Mouse (Mus musculus): ENCODE data around the gene Pde10a. TPM values are rescaled to one million over a fixed set of nuclear protein-coding genes. Genes with fewer than 3 reads are reported as not detected.

Gene Pde10a
- polyA plus RNA-seq, 1 experiment from 2014 or later, result 1.4 TPM

GRCm38 (mm10) chr17:8888105-8888504, 362.9 kb downstream of the Pde10a start:
- ATAC-seq (ENCODE audit: insufficient number of reproducible peaks, insufficient read depth, low FRiP score, low read depth), result no peak
- no peak overlapping the region for H3K27ac ChIP-seq (ENCODE audit: low read length)
- WGBS, result 68% methylated on average over 9 of the region's 9 CpGs

GRCm38 (mm10) chr17:8888639-8889038, 363.5 kb downstream of the Pde10a start:
- H3K27me3 ChIP-seq (ENCODE audit: control insufficient read depth, insufficient read depth, low read length), result no peaks in the 10 kb centered on the region
- peaks cover 6% of the 10 kb centered on the region for H3K4me1 ChIP-seq (ENCODE audit: control insufficient read depth, insufficient read depth, low read length)
- no peak overlapping the region for H3K9ac ChIP-seq (replicated peaks; ENCODE audit: low read depth, low read length)
- H3K9me3 ChIP-seq (ENCODE audit: control insufficient read depth, low read depth, low read length), result no peaks in the 10 kb centered on the region
- no peak overlapping the region for H3K4me2 ChIP-seq (replicated peaks; ENCODE audit: low read depth, low read length)
- no peaks in the 10 kb centered on the region for H3K36me3 ChIP-seq (ENCODE audit: control insufficient read depth, insufficient read depth, low read length)
- H3K27ac ChIP-seq (ENCODE audit: low read length), result no peak overlapping the region
- 87% methylated on average over 5 of the region's 5 CpGs for WGBS
- no peak for ATAC-seq (ENCODE audit: insufficient number of reproducible peaks, insufficient read depth, low FRiP score, low read depth)
- no peak overlapping the region for H3K4me3 ChIP-seq (ENCODE audit: low read depth, low read length)

More at GRCm38 (mm10) chr17:8888105-8888504, 362.9 kb downstream of the Pde10a start:
- Histone ChIP-seq H3K4me3 (ENCODE audit: low read depth, low read length) (no peak overlapping the region), H3K4me1 (ENCODE audit: control insufficient read depth, insufficient read depth, low read length) (peaks cover 3% of the 10 kb centered on the region), H3K4me2 (replicated peaks; ENCODE audit: low read depth, low read length) (no peak overlapping the region), H3K36me3 (ENCODE audit: control insufficient read depth, insufficient read depth, low read length) (no peaks in the 10 kb centered on the region), H3K9me3 (ENCODE audit: control insufficient read depth, low read depth, low read length) (no peaks in the 10 kb centered on the region), H3K27me3 (ENCODE audit: control insufficient read depth, insufficient read depth, low read length) (no peaks in the 10 kb centered on the region), H3K9ac (replicated peaks; ENCODE audit: low read depth, low read length) (no peak overlapping the region)

- Histone ChIP-seq H3K9ac (replicated peaks; ENCODE audit: low read depth, low read length) (no peak overlapping the region), H3K4me3 (ENCODE audit: low read depth, low read length) (no peak overlapping the region), H3K4me1 (ENCODE audit: control insufficient read depth, insufficient read depth, low read length) (peaks cover 6% of the 10 kb centered on the region), H3K4me2 (replicated peaks; ENCODE audit: low read depth, low read length) (no peak overlapping the region), H3K9me3 (ENCODE audit: control insufficient read depth, low read depth, low read length) (no peaks in the 10 kb centered on the region), H3K27me3 (ENCODE audit: control insufficient read depth, insufficient read depth, low read length) (no peaks in the 10 kb centered on the region), H3K27ac (ENCODE audit: low read length) (no peak overlapping the region), H3K36me3 (ENCODE audit: control insufficient read depth, insufficient read depth, low read length) (no peaks in the 10 kb centered on the region)
- 68% methylated on average over 13 of the region's 13 CpGs for WGBS
- no peak for ATAC-seq (ENCODE audit: insufficient number of reproducible peaks, insufficient read depth, low FRiP score, low read depth)
Observed at GRCm38 (mm10) chr17:8892193-8892985, 367.2 kb downstream of the Pde10a start.

- Histone ChIP-seq H3K9ac (replicated peaks; ENCODE audit: low read depth, low read length) (no peak overlapping the region), H3K27me3 (ENCODE audit: control insufficient read depth, insufficient read depth, low read length) (no peaks in the 10 kb centered on the region), H3K36me3 (ENCODE audit: control insufficient read depth, insufficient read depth, low read length) (no peaks in the 10 kb centered on the region), H3K27ac (ENCODE audit: low read length) (no peak overlapping the region), H3K4me3 (ENCODE audit: low read depth, low read length) (no peak overlapping the region), H3K4me2 (replicated peaks; ENCODE audit: low read depth, low read length) (no peak overlapping the region), H3K9me3 (ENCODE audit: control insufficient read depth, low read depth, low read length) (no peaks in the 10 kb centered on the region), H3K4me1 (ENCODE audit: control insufficient read depth, insufficient read depth, low read length) (peaks cover 6% of the 10 kb centered on the region)
- no peak for ATAC-seq (ENCODE audit: insufficient number of reproducible peaks, insufficient read depth, low FRiP score, low read depth)
- WGBS, result 38% methylated on average over 14 of the region's 14 CpGs
Observed at GRCm38 (mm10) chr17:8895991-8896390, 370.8 kb downstream of the Pde10a start.

- no peaks in the 10 kb centered on the region for H3K27me3 ChIP-seq (ENCODE audit: control insufficient read depth, insufficient read depth, low read length)
- 87% methylated on average over 10 of the region's 10 CpGs for WGBS
- H3K4me1 ChIP-seq (ENCODE audit: control insufficient read depth, insufficient read depth, low read length), result peaks cover 6% of the 10 kb centered on the region
- no peak overlapping the region for H3K4me3 ChIP-seq (ENCODE audit: low read depth, low read length)
- no peak overlapping the region for H3K27ac ChIP-seq (ENCODE audit: low read length)
- H3K9me3 ChIP-seq (ENCODE audit: control insufficient read depth, low read depth, low read length), result no peaks in the 10 kb centered on the region
- no peak overlapping the region for H3K9ac ChIP-seq (replicated peaks; ENCODE audit: low read depth, low read length)
- H3K36me3 ChIP-seq (ENCODE audit: control insufficient read depth, insufficient read depth, low read length), result no peaks in the 10 kb centered on the region
- no peak overlapping the region for H3K4me2 ChIP-seq (replicated peaks; ENCODE audit: low read depth, low read length)
- no peak for ATAC-seq (ENCODE audit: insufficient number of reproducible peaks, insufficient read depth, low FRiP score, low read depth)
Observed at GRCm38 (mm10) chr17:8897749-8898148, 372.6 kb downstream of the Pde10a start.

GRCm38 (mm10) chr17:8898221-8898620, 373.0 kb downstream of the Pde10a start:
- Histone ChIP-seq H3K4me1 (ENCODE audit: control insufficient read depth, insufficient read depth, low read length) (peaks cover 2% of the 10 kb centered on the region), H3K27me3 (ENCODE audit: control insufficient read depth, insufficient read depth, low read length) (no peaks in the 10 kb centered on the region), H3K4me2 (replicated peaks; ENCODE audit: low read depth, low read length) (no peak overlapping the region), H3K27ac (ENCODE audit: low read length) (no peak overlapping the region), H3K4me3 (ENCODE audit: low read depth, low read length) (no peak overlapping the region), H3K9ac (replicated peaks; ENCODE audit: low read depth, low read length) (no peak overlapping the region), H3K9me3 (ENCODE audit: control insufficient read depth, low read depth, low read length) (no peaks in the 10 kb centered on the region), H3K36me3 (ENCODE audit: control insufficient read depth, insufficient read depth, low read length) (no peaks in the 10 kb centered on the region)
- 83% methylated on average over 8 of the region's 8 CpGs for WGBS
- no peak for ATAC-seq (ENCODE audit: insufficient number of reproducible peaks, insufficient read depth, low FRiP score, low read depth)

- no peaks in the 10 kb centered on the region for H3K9me3 ChIP-seq (ENCODE audit: control insufficient read depth, low read depth, low read length)
- ATAC-seq (ENCODE audit: insufficient number of reproducible peaks, insufficient read depth, low FRiP score, low read depth), result no peak
- no peak overlapping the region for H3K9ac ChIP-seq (replicated peaks; ENCODE audit: low read depth, low read length)
- no peaks in the 10 kb centered on the region for H3K27me3 ChIP-seq (ENCODE audit: control insufficient read depth, insufficient read depth, low read length)
- no peaks in the 10 kb centered on the region for H3K4me1 ChIP-seq (ENCODE audit: control insufficient read depth, insufficient read depth, low read length)
- H3K36me3 ChIP-seq (ENCODE audit: control insufficient read depth, insufficient read depth, low read length), result no peaks in the 10 kb centered on the region
- H3K4me2 ChIP-seq (replicated peaks; ENCODE audit: low read depth, low read length), result no peak overlapping the region
- H3K27ac ChIP-seq (ENCODE audit: low read length), result no peak overlapping the region
- no peak overlapping the region for H3K4me3 ChIP-seq (ENCODE audit: low read depth, low read length)
- WGBS, result 91% methylated on average over 7 of the region's 7 CpGs
Observed at GRCm38 (mm10) chr17:8899212-8899611, 374.0 kb downstream of the Pde10a start.

- Histone ChIP-seq H3K4me2 (replicated peaks; ENCODE audit: low read depth, low read length) (no peak overlapping the region), H3K36me3 (ENCODE audit: control insufficient read depth, insufficient read depth, low read length) (no peaks in the 10 kb centered on the region), H3K4me1 (ENCODE audit: control insufficient read depth, insufficient read depth, low read length) (no peaks in the 10 kb centered on the region), H3K27ac (ENCODE audit: low read length) (no peak overlapping the region), H3K27me3 (ENCODE audit: control insufficient read depth, insufficient read depth, low read length) (no peaks in the 10 kb centered on the region), H3K9me3 (ENCODE audit: control insufficient read depth, low read depth, low read length) (no peaks in the 10 kb centered on the region), H3K9ac (replicated peaks; ENCODE audit: low read depth, low read length) (no peak overlapping the region), H3K4me3 (ENCODE audit: low read depth, low read length) (no peak overlapping the region)
- no peak for ATAC-seq (ENCODE audit: insufficient number of reproducible peaks, insufficient read depth, low FRiP score, low read depth)
- WGBS, result 91% methylated on average over 5 of the region's 5 CpGs
Observed at GRCm38 (mm10) chr17:8903555-8904283, 378.5 kb downstream of the Pde10a start.

All from stomach, embryonic 14.5 days (tissue).